Mouse (Mus musculus) ES-E14 (cell line): Measurements from ENCODE around the gene Tmem242. TPM values are rescaled to one million over a fixed set of nuclear protein-coding genes. Genes with fewer than 3 reads are reported as not detected.

Experiments used
- DNase-seq: peaks from one replicate; pipeline ENCODE4 v3.0.0-alpha.2; 2013; ENCODE audit warnings: low read depth, low spot score
- H3K27ac ChIP-seq: 2 replicates; pipeline ENCODE4 v1.5.1; 2012; ENCODE audit warnings: low read depth, mild to moderate bottlenecking, low read length, moderate library complexity, mixed read lengths; ENCODE audit not compliant: poor library complexity, insufficient read depth, severe bottlenecking
- H3K36me3 ChIP-seq: 2 replicates; pipeline ENCODE4 v1.6.1; 2012; ENCODE audit warnings: mild to moderate bottlenecking, low read length, moderate library complexity, mixed read lengths; ENCODE audit not compliant: control insufficient read depth, poor library complexity, insufficient read depth, severe bottlenecking
- H3K4me1 ChIP-seq, 2 experiments: fragments of 150-350 bp in 1 of 2; sonication (generic) in 1 of 2; 2 replicates each; pipeline ENCODE4 v1.6.1; 2012; ENCODE audit warnings: low read length in 2 of 2, mild to moderate bottlenecking in 1 of 2, mixed read lengths in 1 of 2; ENCODE audit not compliant: control insufficient read depth in 2 of 2, insufficient read depth in 2 of 2, poor library complexity in 1 of 2
- H3K4me3 ChIP-seq, 2 experiments: fragments of 150-350 bp in 1 of 2; sonication (generic) in 1 of 2; 2 replicates each; pipeline ENCODE4 v1.5.1; 2012; ENCODE audit warnings: low read length in 2 of 2, low read depth in 1 of 2, mild to moderate bottlenecking in 1 of 2, mixed read lengths in 1 of 2; ENCODE audit not compliant: insufficient read depth in 1 of 2, poor library complexity in 1 of 2, severe bottlenecking in 1 of 2
- H3K9ac ChIP-seq: 2 replicates; pipeline ENCODE4 v1.6.1; 2012; ENCODE audit warnings: low read depth, mild to moderate bottlenecking, low read length, mixed read lengths; ENCODE audit not compliant: poor library complexity, insufficient read depth, severe bottlenecking
- H3K9me3 ChIP-seq: fragments of 150-350 bp; sonication (generic); 2 replicates; pipeline ENCODE4 v1.6.1; 2012; ENCODE audit warnings: low read depth, mild to moderate bottlenecking, low read length; ENCODE audit not compliant: control insufficient read depth, insufficient read depth
- CHD2 ChIP-seq: IDR thresholded peaks from 2 replicates; pipeline ENCODE4 v1.6.1; 2014; ENCODE audit warnings: mild to moderate bottlenecking, low read depth, low read length, inconsistent platforms
- HCFC1 ChIP-seq: IDR thresholded peaks from 2 replicates; pipeline ENCODE4 v1.6.1; 2012; ENCODE audit warnings: low read length, inconsistent platforms, borderline replicate concordance; ENCODE audit not compliant: insufficient read depth
- MAFK ChIP-seq: IDR thresholded peaks from 2 replicates; pipeline ENCODE4 v1.6.1; 2014; ENCODE audit warnings: mild to moderate bottlenecking, low read depth, low read length, inconsistent platforms; ENCODE audit not compliant: insufficient read depth
- ZC3H11A ChIP-seq: IDR thresholded peaks from 2 replicates; pipeline ENCODE4 v1.6.1; 2012; ENCODE audit warnings: low read depth, mild to moderate bottlenecking, inconsistent platforms, low read length, borderline replicate concordance
- ZNF384 ChIP-seq: IDR thresholded peaks from 2 replicates; pipeline ENCODE4 v1.6.1; 2012; ENCODE audit warnings: low read depth, low read length, inconsistent platforms
- in situ Hi-C, 2 experiments: fragments of 600-800 bp; cut with MboI; formaldehyde crosslinking; loops; one replicate each; pipeline ENCODE4 v1.15.1; 2025; ENCODE audit warnings: low sequenced_read_pairs in 2 of 2, inconsistent platforms in 1 of 2; ENCODE audit not compliant: unreplicated experiment in 2 of 2
- total RNA-seq: library from RNA; depleted of rRNA; stranded (reverse); fragments of 300-350 nt; gene quantifications from 2 replicates; pipeline ENCODE4 v1.2.3, GENCODE M21; 2012

Gene Tmem242
- total RNA-seq, 1 experiment: 61.6 TPM

DNA sequence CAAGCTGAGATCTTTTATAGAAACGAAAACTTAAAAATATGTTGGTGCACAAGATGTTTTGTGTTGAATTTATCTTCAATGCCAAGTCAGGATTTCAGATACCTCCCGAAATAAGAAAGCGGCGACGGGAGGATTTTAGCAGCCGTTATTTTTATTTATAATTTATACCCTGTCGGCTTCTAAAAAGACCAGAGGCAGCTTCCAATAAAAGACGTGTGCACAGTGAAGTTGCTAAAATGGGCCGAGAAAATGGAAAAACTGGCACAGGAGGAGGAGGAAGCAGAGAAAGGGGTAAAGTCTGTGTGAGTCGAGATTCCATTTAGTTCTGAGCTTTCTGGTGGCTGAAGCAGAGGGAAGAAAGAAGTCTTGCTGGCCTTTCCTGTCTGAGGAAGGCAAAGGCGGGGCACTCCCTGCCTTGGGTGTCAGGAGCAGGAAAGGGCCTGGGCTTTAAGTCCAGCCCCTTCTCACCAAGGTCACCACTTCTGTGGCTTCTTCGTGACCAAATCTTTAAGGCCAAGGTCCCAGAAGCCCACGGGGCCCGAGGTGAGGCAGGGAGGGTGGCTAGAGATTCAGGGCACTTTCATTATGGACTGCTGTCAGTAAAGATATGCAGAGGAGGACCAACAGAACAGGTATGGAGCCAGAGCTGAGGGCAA is 39.5 kb downstream of the Tmem242 start:
- in situ Hi-C loops: no loop called here
- peaks cover 6 to 10% of the 10 kb centered on the region in 2 experiments; a peak in 2 of 4 replicates for H3K4me1 ChIP-seq
- H3K9me3 ChIP-seq: no peaks in the 10 kb centered on the region
- no peak for DNase-seq
- TF ChIP-seq HCFC1: no peak
- no peak for TF ChIP-seq MAFK
- TF ChIP-seq ZC3H11A: no peak
- TF ChIP-seq CHD2: no peak
- TF ChIP-seq ZNF384: no peak
- H3K4me3 ChIP-seq: no peak overlapping the region
- no peak overlapping the region for H3K9ac ChIP-seq
- no peaks in the 10 kb centered on the region for H3K36me3 ChIP-seq
- H3K27ac ChIP-seq: no peak overlapping the region

DNA sequence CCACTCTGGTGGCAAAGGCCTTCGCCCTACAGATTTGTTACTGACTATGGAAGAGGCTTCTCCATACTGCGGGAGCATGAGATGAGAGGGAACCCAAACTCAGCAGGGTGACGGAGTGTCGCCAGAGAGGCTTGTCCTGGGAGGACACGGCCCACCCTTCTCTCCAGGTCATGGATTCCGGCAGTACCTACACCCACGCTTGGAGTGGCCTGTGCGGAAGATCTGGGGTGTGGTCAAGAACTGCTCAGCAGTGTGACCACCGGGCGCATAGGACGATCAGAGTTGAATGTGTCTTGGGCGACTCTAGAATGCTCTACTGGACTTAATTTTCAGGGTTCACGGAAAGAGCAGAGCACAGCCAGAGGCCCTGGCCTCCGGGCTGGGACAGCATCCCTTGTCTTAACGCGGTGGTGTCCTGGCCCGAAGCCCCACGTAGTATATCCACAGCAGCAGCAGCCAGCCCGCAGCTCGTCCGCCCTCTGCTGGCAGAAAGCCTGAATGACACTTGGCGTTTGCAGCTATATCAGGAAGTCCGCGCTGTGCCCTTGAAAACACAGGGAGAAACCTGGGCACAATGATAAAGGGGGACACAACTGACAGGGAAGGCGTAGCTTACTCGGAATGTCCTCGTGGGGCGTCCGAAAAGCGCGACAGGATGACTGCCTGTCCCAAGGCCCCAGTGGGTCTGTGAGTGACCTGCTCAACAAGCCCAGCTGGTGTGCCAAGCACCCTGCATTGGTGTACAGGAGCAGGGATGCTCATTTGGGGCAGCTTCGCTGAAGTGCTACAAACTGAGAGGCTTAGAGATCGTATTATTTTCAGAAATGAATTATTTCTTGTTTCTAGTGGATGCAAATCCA is 42.7 kb downstream of the Tmem242 start:
- TF ChIP-seq ZC3H11A (peak; percentile 53; the same call in 1 of the 2 replicates), CHD2 (no peak)
- H3K9me3 ChIP-seq: no peaks in the 10 kb centered on the region
- H3K4me3 ChIP-seq: 0 out of 4 replicates have a peak overlapping the region, but pooled peaks of 1 of the 2 experiments have one; percentile 3
- peaks cover 1 to 4% of the 10 kb centered on the region in 2 experiments; a peak in 1 of 4 replicates for H3K4me1 ChIP-seq
- H3K36me3 ChIP-seq: no peaks in the 10 kb centered on the region
- no peak overlapping the region for H3K27ac ChIP-seq
- H3K9ac ChIP-seq: no peak overlapping the region
- in situ Hi-C loops: no loop called here
- peak; percentile 64 for DNase-seq

DNA sequence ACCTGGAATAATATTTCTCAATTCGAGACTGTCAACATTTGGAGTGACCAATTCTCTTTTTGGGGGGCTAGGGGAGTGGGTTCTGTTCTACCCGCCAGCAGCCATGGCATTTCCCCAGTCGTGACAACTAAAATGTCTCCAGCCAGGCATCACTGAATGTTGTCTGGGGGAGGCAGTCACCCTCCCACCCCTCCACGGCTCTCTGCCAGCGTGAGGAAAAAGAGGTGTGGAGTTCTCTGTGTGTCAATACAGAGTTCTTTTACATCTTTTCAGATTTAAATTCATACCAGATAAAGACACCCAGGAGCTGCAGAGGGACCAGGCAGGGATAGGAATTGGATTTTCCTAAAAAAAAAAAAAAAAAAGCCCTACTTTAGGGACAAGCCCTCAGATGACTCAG is 43.8 kb downstream of the Tmem242 start:
- no peak for DNase-seq
- Histone ChIP-seq H3K36me3 (no peaks in the 10 kb centered on the region), H3K9ac (no peak overlapping the region), H3K4me3 (no peak overlapping the region), H3K9me3 (no peaks in the 10 kb centered on the region), H3K4me1 (peaks cover 1 to 2% of the 10 kb centered on the region in 2 experiments; a peak in 1 of 4 replicates), H3K27ac (no peak overlapping the region)
- no peak for TF ChIP-seq CHD2
- no peak for TF ChIP-seq ZC3H11A
- TF ChIP-seq HCFC1: no peak
- TF ChIP-seq ZNF384: no peak
- TF ChIP-seq MAFK: no peak
- in situ Hi-C loops: no loop called here

DNA sequence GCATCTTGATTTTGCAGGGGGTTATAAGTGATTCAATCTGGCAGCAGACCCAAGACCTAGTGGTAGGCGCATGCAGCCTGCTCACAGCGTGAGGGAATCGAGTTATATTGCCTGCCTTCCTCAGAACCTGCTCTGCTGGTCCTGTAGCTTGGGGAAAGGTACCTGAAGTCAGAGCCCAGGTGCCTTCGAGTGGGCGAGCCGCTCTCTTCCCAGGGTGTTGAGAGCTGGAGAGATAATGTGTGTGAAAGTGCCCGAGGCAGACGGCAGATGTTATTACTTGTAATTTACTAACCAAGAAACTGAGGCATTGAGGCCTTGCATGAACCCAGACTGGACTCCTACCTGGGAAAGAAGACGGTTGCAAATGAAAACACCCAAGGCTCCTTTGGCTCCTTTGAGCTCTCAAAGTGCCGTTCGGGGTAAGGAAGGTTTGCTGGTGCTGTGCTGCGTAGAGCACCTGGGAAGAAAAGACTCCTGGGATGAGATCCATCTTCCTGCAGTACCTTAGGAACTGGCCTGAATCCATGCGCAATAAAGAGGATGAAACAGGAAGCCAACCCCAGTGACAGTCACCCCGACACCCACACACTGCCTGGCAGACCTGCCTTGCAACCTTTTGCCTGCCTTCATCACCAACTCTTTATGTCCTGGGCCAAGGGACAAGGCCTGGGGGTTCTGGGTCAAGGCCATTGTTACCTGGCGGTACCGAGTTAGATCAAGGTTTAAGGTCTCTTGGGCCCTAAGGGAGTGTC is 44.4 kb downstream of the Tmem242 start:
- in situ Hi-C loops: no loop called here
- H3K4me3 ChIP-seq: no peak overlapping the region
- DNase-seq: no peak
- TF ChIP-seq MAFK: no peak
- no peak for TF ChIP-seq CHD2
- TF ChIP-seq ZNF384: no peak
- no peak for TF ChIP-seq HCFC1
- TF ChIP-seq ZC3H11A: no peak
- H3K9me3 ChIP-seq: no peaks in the 10 kb centered on the region
- no peaks in the 10 kb centered on the region for H3K36me3 ChIP-seq
- peaks cover 1% of the 10 kb centered on the region in 2 experiments; a peak in 1 of 4 replicates for H3K4me1 ChIP-seq
- no peak overlapping the region for H3K9ac ChIP-seq
- no peak overlapping the region for H3K27ac ChIP-seq
